Mouse (Mus musculus) lung, postnatal 25 days (tissue): Measurements from ENCODE around the gene Tmem190.
"Not testable (repeated sequence)": the region's sequence is repeated elsewhere in the genome, so short reads cannot be mapped to it uniquely, and the experiment has no call there.

Experiments used
- DNase-seq: peaks from one replicate; pipeline ENCODE4 v3.0.0; 2022; ENCODE audit warnings: low spot score

The Tmem190 gene

GRCm38 (mm10) chr7:4813105-4813791 lies 30.5 kb downstream of the Tmem190 start:
- DNase-seq: no peak

GRCm38 (mm10) chr7:4816559-4816958 lies 33.8 kb downstream of the Tmem190 start:
- DNase-seq: no peak

GRCm38 (mm10) chr7:4820925-4821324 lies 38.2 kb downstream of the Tmem190 start:
- DNase-seq: not testable (repeated sequence)

GRCm38 (mm10) chr7:4821690-4822089 lies 39.0 kb downstream of the Tmem190 start:
- DNase-seq: no peak

GRCm38 (mm10) chr7:4822162-4822907 lies 39.6 kb downstream of the Tmem190 start:
- DNase-seq: no peak

- no peak for DNase-seq
Observed at GRCm38 (mm10) chr7:4825365-4825764, 42.6 kb downstream of the Tmem190 start.

DNA sequence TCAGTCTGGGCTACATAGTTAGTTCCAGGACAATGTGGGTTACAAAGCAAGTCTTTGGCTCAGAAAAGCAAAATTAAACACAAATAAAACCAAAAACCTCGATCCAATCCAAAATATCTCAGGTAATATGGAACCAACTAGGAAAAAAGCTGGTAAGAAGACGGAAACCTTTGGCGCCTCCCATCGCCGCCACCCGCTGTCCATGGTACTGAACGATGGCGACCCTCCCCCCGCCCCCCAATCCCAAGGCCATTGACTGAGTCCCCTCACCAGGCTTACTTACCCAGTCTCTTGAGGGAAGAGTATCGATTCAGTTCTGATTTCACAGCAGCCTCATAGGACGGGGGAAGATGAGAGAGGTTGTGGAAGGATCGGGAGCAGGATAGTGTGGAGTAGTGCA lies 47.7 kb downstream of the Tmem190 start:
- no peak for DNase-seq
